Mouse (Mus musculus): ENCODE results near the gene Lysmd2. TPM values are rescaled to one million over a fixed set of nuclear protein-coding genes. Genes with fewer than 3 reads are reported as not detected.
"Not testable (repeated sequence)": the region's sequence is repeated elsewhere in the genome, so short reads cannot be mapped to it uniquely, and the experiment has no call there.

Gene Lysmd2
- 10 to 100 TPM; 50.8 to 57.7 (median 55.5) TPM for total RNA-seq (2022)

DNA sequence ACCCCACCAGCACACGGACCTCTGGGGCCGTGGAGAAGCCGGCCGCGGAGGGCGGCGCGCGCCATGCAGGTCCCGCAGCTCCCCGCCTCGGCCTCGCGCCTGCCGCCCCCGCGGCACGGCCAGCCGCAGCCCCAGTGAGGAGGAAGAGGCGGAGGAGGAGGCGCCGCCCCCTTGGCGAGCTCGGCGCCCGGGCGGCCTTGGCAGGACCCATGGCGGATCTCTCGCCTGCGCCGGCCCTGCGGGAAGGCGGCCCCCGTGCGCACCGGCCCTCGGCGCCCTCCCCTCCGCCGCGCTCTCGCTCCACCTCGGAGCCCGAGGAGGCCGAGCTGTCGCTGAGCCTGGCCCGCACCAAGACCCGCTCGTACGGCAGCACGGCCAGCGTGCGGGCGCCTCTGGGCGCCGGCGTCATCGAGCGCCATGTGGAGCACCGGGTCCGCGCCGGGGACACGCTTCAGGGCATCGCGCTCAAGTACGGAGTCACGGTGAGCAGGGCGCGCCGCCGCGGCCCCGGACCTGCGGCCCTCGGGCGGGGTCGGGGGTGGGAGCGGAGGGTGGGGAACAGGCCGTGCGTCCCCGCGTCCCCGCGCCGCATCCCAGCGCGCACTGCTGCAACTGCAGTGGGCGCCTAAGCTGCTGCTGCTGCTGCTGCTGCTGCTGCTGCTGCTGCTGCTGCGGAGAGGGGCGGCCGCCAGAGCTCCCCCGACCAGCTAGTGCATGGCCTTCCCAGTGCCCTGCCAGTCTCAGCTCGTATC, at the start of gene Lysmd2:
Lysmd2 (plus strand) TSS at position 186 of the 752 bp plus-strand sequence.
- peak; percentile 53 to 70 for DNase-seq (ENCODE audit: low spot score in 2 of 2)

DNA sequence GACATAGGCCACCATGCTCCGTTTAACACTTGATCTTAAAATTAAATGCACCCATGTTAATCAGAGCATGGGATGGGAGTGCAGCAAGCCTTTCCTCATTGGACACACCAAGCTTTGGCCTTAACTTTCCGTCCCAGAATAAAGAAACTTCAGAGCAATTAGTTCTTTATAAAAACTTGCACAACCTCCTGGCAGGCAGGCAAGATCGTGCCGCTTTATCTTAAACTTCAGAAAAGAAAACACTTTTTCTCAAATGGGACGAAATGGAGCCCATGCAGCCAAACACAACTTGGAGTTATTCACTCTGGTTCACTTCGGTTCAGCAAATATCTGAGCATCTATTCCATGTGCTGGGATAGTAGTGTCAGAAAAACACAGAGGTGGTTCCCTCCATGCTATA, 46.2 kb upstream of the Lysmd2 start:
- no peak for DNase-seq (ENCODE audit: low spot score in 2 of 2)

DNA sequence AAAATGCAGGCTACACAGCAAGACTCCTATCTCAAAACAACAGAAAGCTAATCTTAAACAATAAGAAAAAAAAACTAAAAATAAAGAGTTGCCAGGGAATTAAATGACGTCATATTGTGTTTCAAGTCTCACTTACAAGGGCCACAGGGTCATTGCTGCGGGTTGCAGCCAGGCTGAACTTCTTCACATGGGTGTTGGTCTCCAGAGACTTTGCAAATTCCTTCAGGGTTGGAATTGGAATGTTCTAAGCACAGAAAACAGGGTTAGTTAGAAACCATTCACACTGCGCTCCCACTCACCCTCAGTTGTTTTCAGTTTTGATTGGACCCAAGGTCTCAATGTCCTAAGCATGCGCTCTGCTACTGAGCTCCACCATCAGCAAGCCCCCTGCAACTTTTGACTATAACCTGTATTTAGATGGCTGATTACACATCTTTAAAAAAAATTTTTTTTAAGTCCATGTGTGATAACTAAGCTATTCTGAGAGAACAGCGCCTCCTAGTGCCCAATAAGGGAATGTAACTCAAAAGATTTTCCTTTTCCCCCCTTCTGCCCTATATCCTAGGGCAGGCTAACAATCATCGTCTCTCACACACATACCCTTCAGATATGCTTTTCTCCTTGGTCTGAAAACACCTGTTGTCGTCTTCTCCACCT, 43.7 kb upstream of the Lysmd2 start:
- DNase-seq (ENCODE audit: low spot score in 2 of 2): no peak

DNA sequence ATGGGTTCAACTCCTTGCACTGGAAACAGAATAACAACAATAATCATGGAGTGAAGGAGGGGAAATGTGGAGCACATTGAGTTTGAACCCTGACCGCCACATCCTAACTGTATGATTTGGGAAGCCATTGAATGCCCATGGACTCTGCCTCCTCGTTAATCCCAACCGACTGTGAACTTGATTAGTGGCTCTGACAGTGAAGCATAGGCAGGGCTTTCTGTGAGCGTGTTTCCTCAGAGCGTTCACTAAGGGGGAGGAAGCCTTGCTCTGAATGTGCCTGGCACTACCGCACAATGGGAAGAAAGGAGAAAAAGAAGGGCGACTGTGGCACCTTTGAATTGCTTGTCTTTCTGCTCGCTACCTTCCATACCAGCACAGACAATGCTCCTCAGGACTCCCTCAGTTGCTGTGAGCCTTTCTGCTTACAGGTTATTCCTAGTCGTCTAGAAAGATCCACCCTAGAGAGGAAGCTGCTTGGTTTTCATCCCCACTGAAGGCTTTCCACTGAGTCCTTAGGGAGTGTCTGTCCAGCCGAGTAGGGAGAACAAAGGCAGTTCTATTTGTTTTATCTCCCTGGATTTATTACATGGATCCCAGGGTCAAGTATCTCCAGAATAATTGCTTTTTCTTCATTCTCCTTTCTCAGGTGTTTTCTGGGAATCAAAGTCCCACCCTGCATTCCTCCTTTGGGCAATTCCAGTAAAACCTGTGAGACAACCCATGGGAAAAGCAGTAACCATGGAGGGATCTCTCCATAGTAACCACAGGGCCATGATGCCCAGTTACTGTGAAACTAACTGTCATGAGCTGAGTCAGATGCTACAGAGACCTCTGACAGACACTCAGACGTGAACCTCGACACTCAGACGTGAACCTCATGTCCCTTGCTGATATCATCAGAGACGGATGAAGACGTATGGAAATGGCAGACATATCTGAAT, 35.4 kb upstream of the Lysmd2 start:
- DNase-seq (ENCODE audit: low spot score in 2 of 2): no peak

DNA sequence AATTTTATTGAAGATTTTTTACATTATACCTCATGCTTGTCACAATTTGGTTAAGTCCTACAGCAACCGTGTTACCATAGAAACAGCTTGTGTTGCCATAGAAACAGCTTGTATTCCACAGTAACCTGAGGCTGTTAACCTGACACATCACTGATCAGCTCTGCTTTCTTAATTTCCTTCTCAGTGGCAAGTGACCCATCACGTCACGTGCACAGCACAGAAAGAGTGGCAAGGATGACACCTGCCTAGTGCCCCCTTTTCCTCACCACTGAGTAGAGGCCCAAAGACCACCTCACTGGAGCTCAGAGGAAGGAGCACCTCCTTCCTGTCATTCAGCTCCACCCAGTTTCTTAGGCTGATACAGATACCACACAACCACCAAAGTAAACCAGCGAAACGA, 32.1 kb upstream of the Lysmd2 start:
- no peak for DNase-seq (ENCODE audit: low spot score in 2 of 2)

DNA sequence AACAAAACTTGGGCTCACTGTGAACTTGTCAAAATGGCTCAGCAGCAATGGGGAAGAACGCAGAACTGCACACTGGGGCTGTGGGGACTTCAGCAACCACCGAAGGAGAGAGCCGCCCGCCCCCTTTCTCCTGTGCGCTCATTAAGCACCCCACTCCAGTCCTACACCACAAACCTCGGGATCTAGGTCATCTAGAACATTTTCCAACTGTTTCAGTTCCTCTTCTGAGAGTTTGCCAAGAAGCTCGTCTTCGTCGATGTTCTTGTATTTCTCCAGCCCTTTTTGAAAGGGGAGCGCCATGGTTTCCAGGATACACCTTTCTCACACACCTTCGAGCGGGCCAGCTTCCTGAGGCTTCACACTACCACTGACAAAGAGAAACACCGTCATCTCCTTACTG, 28.5 kb upstream of the Lysmd2 start:
- DNase-seq (ENCODE audit: low spot score in 2 of 2): no peak

DNA sequence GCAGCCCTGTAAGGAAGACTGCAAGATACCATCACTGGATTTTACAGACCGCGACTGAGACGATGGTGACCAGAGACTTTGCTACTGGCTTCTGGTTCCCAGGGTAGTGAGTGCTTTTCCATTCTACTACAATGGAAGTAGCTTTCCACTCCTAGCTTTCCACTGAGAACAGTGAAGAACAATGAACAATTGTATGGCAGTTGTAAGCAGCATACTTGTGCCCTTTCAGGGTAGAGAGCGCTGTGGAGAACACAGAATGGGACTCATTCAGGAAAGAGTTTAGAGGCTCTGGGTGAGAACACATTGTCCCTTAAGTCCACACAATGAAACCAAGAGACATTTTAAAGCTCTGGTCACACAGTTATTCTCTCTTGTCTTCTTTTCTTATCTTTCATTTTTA, 27.9 kb upstream of the Lysmd2 start:
- DNase-seq (ENCODE audit: low spot score in 2 of 2): no peak

DNA sequence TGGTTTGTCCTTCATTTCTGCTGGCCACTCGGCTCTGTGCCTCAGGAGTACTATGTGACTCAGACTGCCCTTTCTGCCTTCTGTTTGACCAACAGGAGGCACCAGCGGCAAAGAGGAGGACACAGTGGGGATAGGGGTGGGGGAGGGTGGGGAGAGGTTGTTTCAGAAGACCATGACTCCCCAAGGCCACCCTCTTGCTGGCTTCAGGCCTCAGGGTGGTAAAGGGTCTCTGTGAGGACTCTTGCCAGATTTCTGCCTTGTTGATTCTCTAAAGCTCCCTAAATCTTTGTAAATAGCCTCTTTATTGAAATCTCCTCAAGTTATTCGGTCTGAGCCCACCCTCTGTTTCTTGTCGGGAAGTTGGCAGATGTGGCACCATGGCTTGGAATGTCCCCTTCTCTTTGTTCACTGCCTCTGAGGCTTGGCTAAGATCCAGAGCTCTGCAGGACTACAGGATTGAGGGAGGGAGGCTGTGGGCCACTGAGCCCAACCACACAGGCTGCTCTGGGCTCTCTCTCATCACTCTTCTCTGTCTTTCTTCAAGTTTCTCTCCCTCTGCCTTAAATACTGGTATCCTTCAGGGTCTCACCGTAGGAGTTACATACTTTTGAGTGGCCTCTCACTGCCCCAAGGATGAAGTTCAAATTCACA, 26.2 kb upstream of the Lysmd2 start:
- DNase-seq (ENCODE audit: low spot score in 2 of 2): peak in 1 of 2 experiments; percentile 58

DNA sequence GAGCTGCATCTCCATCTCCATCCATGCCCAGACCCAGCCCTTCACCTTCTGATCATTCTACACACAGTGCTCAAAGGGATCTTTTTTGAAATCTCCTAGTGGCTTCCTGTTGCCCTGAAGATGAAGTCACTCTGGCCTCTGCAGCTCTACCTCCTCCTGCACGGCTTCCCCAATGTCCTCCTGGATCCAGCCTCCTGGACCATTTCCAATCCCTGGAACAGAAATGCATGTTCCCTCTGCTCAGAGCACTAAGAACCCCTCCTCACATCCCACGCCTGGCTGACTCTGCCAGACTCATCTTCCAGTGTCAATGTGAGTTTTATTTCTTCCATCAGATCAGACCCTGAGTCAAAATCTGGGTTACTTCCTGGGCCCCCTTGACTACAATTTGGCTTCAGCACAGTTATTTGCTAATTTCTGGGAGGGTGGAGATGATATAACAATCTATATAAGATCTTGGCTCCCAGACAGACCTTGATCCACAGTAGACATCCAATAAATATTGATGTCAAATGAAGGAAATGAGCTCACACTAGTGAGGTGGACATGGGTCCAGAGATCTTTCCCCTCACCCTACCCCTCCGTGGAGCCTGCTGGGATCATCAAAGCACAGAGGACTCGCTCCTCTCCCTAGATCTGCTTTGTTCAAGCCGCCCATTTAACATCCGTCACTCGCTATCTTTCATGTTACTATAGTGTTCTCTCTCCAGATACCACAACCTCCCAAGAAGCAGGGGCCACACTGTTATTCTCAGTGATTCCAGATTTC, 25.2 kb upstream of the Lysmd2 start:
- peak in 1 of 2 experiments; percentile 40 for DNase-seq (ENCODE audit: low spot score in 2 of 2)

DNA sequence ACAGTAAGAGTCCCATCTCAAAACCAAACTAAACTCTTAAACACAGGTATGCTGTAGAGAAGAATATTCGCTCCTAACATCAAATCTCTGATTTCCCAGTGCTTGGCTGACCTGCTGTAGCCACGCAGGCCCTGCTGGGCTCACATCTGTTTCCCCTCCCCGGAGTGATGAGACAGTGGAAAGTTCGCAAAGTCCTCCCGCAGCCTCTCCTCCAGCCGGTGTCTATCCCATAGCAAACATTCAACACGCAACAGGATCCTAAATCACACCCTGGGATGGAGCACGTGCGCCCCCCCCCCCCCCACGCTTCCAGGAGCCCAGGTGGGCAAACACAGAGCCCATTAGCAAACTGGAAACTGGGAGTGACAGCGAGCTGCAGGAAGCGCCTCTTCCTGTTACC, 24.0 kb upstream of the Lysmd2 start:
- DNase-seq (ENCODE audit: low spot score in 2 of 2): no peak

DNA sequence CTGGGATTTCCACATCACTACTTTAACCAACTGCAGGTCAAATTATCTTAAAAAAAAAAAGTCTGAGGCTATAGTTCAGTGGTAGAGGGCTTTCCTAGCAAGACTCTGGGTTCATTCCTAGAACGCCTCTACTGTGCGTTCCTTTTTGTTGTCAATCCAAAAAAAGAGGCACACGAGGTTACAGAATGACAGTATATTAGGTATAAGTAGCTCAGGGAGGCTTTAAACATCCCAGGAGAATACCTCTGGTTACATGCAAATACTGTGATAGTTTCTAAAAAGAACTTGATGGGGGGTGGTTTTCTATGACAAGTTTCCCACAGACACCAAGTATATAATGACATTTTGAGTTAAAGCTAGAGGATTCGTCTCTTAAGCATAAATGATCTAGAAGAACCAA, 18.0 kb upstream of the Lysmd2 start:
- DNase-seq (ENCODE audit: low spot score in 2 of 2): no peak

DNA sequence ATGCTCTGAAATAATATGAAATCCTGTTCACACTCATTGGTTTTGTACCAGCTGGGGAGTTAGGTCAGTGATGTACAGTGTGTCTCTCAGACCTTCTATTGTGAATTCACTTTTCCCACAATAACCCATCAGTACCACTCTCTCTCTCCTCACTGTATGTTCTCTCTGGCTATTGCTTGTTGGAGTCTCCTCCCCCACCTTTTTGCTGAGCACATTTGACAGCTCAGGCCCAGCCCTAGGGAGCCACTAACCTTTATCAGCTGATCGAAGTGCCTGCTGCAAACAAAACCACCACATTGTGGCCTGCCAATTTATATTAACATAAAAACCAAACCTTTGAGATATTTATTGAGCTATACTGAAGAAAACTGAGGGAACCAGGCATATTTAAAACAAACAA, 16.0 kb upstream of the Lysmd2 start:
- DNase-seq (ENCODE audit: low spot score in 2 of 2): no peak

DNA sequence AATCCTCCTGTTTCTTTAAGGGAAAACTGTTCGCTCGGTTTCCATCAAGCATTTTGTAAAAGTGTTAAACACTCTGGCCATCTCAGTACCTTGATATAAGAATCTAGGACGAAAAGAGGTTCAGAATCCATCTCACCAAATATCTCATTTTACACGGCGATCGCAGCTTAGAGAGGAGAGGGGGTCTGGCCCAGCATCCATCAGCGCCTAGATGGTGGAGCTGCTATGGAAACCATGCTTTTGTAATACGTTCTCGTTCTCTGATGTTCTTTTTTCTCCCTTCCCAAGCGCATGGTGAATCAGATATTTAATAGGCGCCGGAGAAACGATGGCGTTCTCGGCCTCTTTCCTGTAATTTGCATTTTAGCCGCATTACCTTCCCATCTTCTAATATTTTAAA, 15.6 kb upstream of the Lysmd2 start:
- DNase-seq (ENCODE audit: low spot score in 2 of 2): no peak

DNA sequence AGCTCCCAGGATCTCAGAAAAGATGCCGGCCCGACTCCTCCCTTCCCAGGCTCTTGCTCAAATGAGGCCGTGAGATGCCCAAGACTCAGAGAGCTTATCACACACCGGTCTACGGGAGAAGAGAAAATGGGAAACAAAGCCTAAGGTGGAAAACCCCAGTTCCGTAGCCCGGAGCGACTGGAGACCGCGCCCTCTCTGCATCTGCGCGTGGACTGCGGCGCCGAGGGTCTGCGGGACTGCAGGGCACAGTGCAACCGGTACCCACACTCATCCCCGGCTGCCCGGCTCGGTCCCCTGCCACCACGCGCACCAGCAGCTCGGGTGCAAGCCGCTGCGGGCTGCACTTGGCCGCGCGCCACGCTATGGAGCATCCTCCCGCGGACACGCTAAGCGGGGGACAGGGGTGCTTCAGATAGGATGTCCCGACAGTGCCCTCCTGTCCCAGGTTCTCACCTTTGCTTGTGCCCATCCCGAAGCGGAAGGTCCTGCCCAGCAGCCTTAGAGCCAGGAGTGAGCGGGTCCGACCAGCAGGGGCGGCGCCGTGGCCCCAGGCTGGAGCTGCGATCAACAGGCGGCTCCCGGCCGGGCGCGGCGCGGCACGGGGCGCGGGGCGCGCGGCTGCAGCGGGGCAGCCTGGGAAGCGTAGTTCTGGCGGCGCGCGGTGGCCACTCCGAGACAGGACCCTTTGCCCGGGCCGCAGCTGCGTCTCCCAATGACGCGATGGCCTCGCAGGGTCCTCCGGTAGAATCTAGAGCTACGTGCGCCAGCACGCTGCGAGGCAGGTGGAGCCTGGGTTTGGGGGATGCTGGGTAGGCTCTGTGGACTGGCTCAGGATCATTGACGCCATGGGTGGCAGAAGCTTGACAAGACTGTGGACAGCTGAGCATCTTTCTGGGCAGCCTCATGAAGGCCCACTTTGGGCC, 14.7 kb upstream of the Lysmd2 start, which contains the start of gene Tmod2:
Tmod2 (minus strand) TSS at position 755 of the 923 bp plus-strand sequence.
- DNase-seq (ENCODE audit: low spot score in 2 of 2): peak; percentile 80 to 82

DNA sequence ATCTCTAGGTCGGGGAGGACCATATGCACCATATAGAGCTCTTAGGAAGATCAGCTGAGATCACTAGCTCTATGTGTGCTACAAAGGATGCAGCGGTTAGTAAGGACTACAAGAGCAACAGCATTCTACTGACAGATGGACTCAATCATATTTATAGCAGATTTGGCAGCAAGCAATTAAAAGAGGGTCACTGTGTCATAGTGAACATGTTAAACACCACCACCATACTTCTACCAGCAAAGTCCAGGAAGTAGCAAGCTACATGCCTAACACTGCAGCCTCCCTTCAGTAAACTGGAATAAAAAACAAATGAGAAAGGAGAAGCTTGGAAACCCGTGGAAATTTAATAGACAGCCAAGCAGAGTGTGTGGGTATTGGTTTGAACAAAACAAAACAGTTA, 9.0 kb upstream of the Lysmd2 start:
- no peak for DNase-seq (ENCODE audit: low spot score in 2 of 2)

DNA sequence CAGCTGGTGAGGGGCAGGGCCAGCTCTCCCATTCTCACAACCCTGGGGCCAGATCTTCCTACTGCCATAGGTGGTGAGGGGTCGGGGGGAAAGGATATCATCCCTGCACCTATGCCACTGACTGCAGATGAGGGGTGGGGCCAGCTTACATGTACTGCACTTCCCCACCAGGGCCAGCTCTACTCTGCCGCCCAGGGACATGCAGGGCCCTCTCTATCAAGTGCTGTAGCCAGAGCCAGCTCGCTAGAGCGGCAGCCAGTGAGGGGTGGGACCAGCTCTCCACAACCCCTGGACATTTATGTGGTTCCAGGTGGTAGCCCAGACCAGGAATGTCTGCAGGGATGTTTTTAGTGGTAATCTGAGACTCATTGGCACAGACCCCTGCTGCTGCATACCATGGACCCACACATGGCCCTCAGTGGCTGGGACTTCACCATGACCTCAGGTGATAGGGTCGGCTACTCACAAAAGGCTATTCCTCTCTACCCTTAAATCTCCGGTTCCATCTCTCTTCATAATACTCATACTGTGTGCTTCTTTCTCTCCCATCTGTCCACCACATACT, 6.6 kb upstream of the Lysmd2 start:
- no peak for DNase-seq (ENCODE audit: low spot score in 2 of 2)

DNA sequence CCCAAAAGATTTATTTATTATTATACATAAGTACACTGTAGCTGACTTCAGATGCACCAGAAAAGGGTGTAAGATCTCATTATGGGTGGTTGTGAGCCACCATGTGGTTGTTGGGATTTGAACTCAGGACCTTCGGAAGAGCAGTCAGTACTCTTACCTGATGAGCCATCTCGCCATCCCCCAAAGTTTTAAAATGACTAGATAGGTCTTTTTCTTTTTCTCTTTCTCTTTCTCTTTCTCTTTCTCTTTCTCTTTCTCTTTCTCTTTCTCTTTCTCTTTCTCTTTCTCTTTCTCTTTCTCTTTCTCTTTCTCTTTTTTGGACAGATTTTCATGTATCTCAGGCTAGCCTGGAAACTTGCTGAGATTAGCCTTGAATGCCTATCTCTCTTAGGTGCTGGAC, 5.8 kb upstream of the Lysmd2 start:
- DNase-seq (ENCODE audit: low spot score in 2 of 2): not testable (repeated sequence)

DNA sequence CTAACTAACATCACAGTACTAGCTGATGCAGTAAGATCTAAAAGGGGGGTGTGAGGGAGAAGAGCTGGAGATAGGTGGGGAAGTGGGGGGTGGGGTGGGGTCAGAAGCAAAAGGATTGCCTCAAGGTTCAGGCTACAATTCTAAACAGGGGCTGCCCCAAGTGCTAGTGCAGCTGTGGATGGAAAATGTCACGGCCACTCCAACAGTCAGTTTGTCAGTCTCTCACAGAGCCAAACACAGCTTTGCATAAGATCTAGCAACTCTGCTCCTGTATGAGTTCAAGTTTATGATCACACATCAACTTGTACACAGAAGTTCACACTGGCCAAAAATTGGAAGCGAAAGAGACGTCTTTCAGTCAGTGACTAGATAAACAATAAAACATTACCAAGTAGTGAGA, 4.1 kb upstream of the Lysmd2 start:
- DNase-seq (ENCODE audit: low spot score in 2 of 2): no peak

DNA sequence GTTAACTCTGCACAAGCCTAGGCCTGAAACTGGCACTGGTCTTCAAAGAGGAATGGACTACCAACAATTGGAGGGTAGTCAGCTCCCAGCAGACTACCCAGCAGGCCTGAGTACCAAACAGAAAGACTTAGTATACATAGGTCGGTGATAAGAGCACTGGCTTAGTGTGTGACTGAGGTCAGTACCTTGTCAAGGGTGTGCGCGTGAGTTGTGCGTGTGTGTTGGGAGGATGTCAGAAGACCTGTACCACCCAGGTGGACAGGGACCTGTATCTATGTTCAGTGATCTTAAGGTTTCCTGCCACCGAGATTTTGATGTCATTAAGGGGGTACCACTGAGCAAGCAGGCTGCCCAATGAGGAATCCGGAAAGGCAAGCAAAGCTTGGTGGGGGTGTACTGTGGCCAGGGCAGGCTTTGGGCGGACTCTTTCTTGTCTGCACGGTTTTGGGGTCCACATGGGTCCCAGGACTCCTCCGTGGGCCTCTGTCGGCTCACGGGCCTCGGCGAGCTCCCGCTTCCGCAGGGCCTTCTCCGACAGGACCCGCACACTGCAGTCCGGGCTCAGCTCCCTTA, 472 bp upstream of the Lysmd2 start:
- DNase-seq (ENCODE audit: low spot score in 2 of 2): no peak

All from left cerebral cortex, adult 8-10 months (tissue).